Mouse (Mus musculus) kidney, adult 9 months (tissue): Measurements from ENCODE around the gene Fastkd3.

Experiments
- DNase-seq: peaks from one replicate; pipeline ENCODE4 v3.0.0; 2022

Fastkd3 gene

DNA sequence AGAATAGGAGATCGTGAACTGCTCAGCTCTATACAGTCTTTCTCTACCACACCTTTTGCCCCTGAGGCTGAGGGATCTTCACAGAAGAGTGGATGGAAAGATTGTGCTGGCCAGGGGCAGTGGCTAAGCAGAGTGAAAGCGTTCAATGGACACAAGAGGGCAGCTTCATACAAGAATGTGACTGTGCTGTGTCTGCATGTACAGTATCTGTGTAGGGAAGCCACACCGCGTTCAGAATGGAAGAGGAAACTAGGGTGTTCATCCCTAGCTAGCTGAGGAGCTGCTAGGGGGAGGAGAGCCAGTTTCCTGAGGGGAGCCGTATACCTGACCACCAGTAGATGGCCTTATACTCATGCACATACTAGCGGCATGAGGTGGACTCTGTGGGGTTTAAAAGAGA is 40.8 kb downstream of the Fastkd3 start:
- no peak for DNase-seq

DNA sequence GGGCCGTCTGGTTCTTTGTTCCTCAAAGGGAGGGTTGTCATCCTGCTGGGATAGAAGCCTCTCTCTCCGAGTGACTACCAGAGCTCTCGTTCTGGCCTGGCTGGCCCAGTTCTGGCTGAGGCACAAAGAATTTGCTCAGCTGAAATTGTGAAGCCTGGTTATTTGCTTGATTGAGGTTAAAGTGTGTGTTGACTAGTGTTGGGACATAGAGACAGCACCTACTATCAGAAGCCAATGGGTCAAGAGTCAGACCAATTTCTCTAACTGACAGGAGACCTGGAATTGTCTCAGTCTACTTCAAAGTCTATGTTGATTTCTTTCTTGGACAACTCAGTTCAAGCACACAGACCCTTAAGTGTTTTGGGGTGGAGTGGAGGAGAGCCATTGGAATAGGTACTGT is 45.0 kb downstream of the Fastkd3 start:
- no peak for DNase-seq
